Mouse (Mus musculus): ENCODE data around the gene Mus81.

DNA sequence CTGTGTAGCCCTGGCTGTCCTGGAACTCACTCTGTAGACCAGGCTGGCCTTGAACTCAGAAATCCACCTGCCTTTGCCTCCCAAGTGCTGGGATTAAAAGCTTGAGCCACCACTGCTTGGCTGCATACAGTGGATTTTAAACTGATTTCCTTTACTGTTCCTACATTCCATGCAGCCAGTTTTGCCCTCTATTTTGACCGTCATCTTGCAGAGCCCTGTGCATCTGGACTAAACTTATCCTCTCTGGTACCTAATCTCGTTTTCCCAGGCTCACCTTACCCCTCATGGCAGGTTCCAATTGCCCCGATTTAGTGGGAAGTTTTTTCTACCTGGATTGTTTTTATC lies 24.8 kb upstream of the Mus81 start:
- TF ChIP-seq CTCF (IDR thresholded peaks at IDR 0.05; ENCODE audit: borderline replicate concordance, insufficient read depth, low read depth, low read length) (no peak), POLR2A (IDR thresholded peaks at IDR 0.05; ENCODE audit: borderline replicate concordance, insufficient read depth, low read length) (no peak)

Data from cerebellum, adult 2 months (tissue).